Comparison of ENCODE assay signal across 8 mouse cellular contexts in the genomic region with DNA sequence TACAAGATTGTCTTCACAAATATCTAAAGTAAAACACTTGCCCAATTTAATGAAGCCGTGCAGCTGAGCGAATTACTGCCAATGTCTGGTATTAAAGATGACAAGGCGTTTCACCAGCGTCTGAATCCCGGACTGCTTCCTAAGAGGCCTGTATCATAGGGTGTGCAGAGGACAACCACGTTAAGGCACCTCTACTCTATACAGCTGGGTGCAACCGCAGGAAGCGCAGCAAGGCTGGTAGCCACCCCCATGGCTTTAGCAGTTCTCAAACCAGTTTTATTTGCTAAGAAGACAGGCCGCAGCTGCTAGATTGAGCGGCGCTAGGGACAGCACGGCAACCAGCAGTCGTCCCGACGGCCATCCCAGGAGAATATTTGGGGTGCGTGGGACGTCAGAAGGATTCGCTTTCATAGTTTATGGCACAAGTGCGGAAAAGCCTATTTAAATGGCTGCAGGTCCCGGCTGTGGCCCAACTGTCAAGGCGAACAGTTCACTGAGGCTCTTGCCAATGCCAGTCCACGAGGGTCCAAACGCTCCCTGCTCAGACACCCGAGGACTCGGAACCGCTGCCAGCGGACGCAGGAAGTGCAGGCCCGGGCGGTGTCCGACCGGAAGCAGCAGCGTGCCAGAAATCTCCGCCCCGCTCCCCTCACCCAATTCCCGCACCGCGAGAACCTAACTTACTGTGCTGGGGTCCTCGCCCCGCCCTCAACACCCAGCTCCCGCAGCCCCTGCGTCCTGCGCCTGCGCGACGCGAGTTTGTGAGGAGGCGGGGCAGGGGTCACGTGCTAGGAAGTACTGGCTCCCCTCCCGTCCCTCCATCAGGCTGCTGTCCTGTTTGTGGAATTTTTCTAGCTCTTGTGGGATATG. TPM values are rescaled to one million over a fixed set of nuclear protein-coding genes. Genes with fewer than 3 reads are reported as not detected.
DNase-seq lines count a peak whose midpoint lies in the region; ATAC-seq and TF ChIP-seq lines count a peak whose summit lies in the region.

A gene (minus strand): TSS at position 746 of the 870 bp plus-strand sequence.

- peak; percentile 86 for DNase-seq in MEL-GATA-1-ER (ENCODE audit: extremely low read depth, low read depth)
- DNase-seq in cerebellum, adult 8-10 months: peak; percentile 93
- peak; percentile 97 for DNase-seq in hindbrain, embryonic 10.5 days (ENCODE audit: low spot score)
- peak; percentile 98 for DNase-seq in layer of hippocampus, adult 9-11 months
- DNase-seq in lung, postnatal 0 days (ENCODE audit: low spot score): peak; percentile 99
- DNase-seq in ovary, postnatal 14 days (ENCODE audit: low spot score): peak; percentile 93
- DNase-seq in thymus, postnatal 14 days: peak; percentile 98

- H3K36me3 ChIP-seq in hindbrain, embryonic 10.5 days: no peaks in the 10 kb centered on the region
- no peaks in the 10 kb centered on the region for H3K36me3 ChIP-seq in lung, postnatal 0 days (ENCODE audit: insufficient read depth, low read length)

- peak; percentile 94 for ATAC-seq in frontal cortex, adult (ENCODE audit: low TSS enrichment)
- peak; percentile 100 for ATAC-seq in lung, postnatal 0 days

- peak within 1 kb of the TSS; percentile 84 for H3K4me3 ChIP-seq in hindbrain, embryonic 10.5 days
- H3K4me3 ChIP-seq in lung, postnatal 0 days (ENCODE audit: low read depth, low read length): peak within 1 kb of the TSS; percentile 51

- peak within 1 kb of the TSS; percentile 96 for H3K27ac ChIP-seq in hindbrain, embryonic 10.5 days
- peak within 1 kb of the TSS; percentile 89 for H3K27ac ChIP-seq in lung, postnatal 0 days (ENCODE audit: low read length)

- H3K9ac ChIP-seq in lung, postnatal 0 days (replicated peaks; ENCODE audit: low read depth): peak within 1 kb of the TSS; percentile 95

- peaks cover 9% of the 10 kb centered on the region for H3K4me1 ChIP-seq in hindbrain, embryonic 10.5 days (replicated peaks)
- no peaks in the 10 kb centered on the region for H3K4me1 ChIP-seq in lung, postnatal 0 days (ENCODE audit: insufficient read depth, low read depth, low read length)

- H3K4me2 ChIP-seq in lung, postnatal 0 days (replicated peaks; ENCODE audit: low read depth, low read length): peak within 1 kb of the TSS; percentile 50

- TF ChIP-seq EP300 in lung, postnatal 0 days (IDR thresholded peaks at IDR 0.05): peak; percentile 67

- no peaks in the 10 kb centered on the region for H3K9me3 ChIP-seq in hindbrain, embryonic 10.5 days
- no peaks in the 10 kb centered on the region for H3K9me3 ChIP-seq in lung, postnatal 0 days (ENCODE audit: low read length)

- WGBS in hindbrain, embryonic 10.5 days: 2% methylated on average over 50 of the region's 50 CpGs
- under 1% methylated on average over 44 of the region's 50 CpGs for WGBS in lung, postnatal 0 days

- TF ChIP-seq CTCF in lung, postnatal 0 days (IDR thresholded peaks at IDR 0.05): no peak

- no peaks in the 10 kb centered on the region for H3K27me3 ChIP-seq in hindbrain, embryonic 10.5 days (ENCODE audit: insufficient read depth, poor library complexity, severe bottlenecking)
- H3K27me3 ChIP-seq in lung, postnatal 0 days (replicated peaks; ENCODE audit: insufficient read depth, low read length): no peaks in the 10 kb centered on the region

RNA-seq across cellular contexts. Expression of the gene that starts here (rescaled TPM):
- polyA plus RNA-seq in hindbrain, embryonic 10.5 days (2016; fragmentation: Nextera tagmentation; extraction: Ambion mirVana): 20.8 and 25.8 TPM in 2 replicates
- 18.5 and 21.5 TPM in 2 replicates for polyA plus RNA-seq in lung, postnatal 0 days (2015; fragmentation: Nextera tagmentation; extraction: Ambion mirVana)

Comparison
In these comparisons a context has a peak if more than half of its experiments do, and no peak if none do; other contexts are left out.
1. Peak in every context shown above with its lines: DNase-seq, ATAC-seq, H3K4me3 ChIP-seq and H3K27ac ChIP-seq.